In genomic region chr11:23307566-23307920, GRCm38 (mm10) we compare ENCODE assay signal across 8 mouse cellular contexts. TPM values are rescaled to one million over a fixed set of nuclear protein-coding genes. Genes with fewer than 3 reads are reported as not detected.
DNase-seq lines count a peak whose midpoint lies in the region; ATAC-seq and TF ChIP-seq lines count a peak whose summit lies in the region.

No protein-coding gene starts in this region.

- no peak for TF ChIP-seq CTCF in testis, adult 2 months (IDR thresholded peaks at IDR 0.05; ENCODE audit: control insufficient read depth, insufficient read depth, insufficient replicate concordance, low read depth, low read length)

- H3K4me1 ChIP-seq in erythroblast, embryonic 14.5 days (ENCODE audit: control insufficient read depth), result peaks cover 43% of the 10 kb centered on the region
- H3K4me1 ChIP-seq in testis, adult 2 months (ENCODE audit: control insufficient read depth, insufficient read depth, low read length), result peaks cover 2% of the 10 kb centered on the region; the same call in 1 of the 2 replicates
- H3K4me1 ChIP-seq in liver, embryonic 12.5 days, result peaks cover 46% of the 10 kb centered on the region

- no peak for TF ChIP-seq POLR2A in testis, adult 2 months (IDR thresholded peaks at IDR 0.05; ENCODE audit: control insufficient read depth, low read depth, low read length)

- no peak for DNase-seq in testis, postnatal 14 days (ENCODE audit: low spot score)
- no peak for DNase-seq in embryo, embryonic 11 days
- DNase-seq in cerebellum, postnatal 25 days, result no peak

- 2% methylated on average over 6 of the region's 6 CpGs for WGBS in liver, embryonic 12.5 days (ENCODE audit: insufficient replicate concordance)

- peak overlapping the region; percentile 95 for H3K27ac ChIP-seq in testis, adult 2 months (ENCODE audit: control insufficient read depth, insufficient read depth, low read depth, low read length)
- peak overlapping the region; percentile 99 for H3K27ac ChIP-seq in liver, embryonic 12.5 days

- ATAC-seq in erythroblast, adult 5-6 weeks (replicated peaks; ENCODE audit: low FRiP score, poor library complexity, severe bottlenecking), result no peak
- no peak for ATAC-seq in liver, embryonic 12.5 days
- ATAC-seq in inflammation-experienced regulatory T-cells, adult 6 months, result no peak

- H3K9me3 ChIP-seq in erythroblast, embryonic 14.5 days (ENCODE audit: control insufficient read depth, low read length), result no peaks in the 10 kb centered on the region
- no peaks in the 10 kb centered on the region for H3K9me3 ChIP-seq in liver, embryonic 12.5 days (replicated peaks)

- H3K4me3 ChIP-seq in erythroblast, embryonic 14.5 days (replicated peaks), result peak overlapping the region; percentile 96
- peak overlapping the region; percentile 98 for H3K4me3 ChIP-seq in testis, adult 2 months (ENCODE audit: control insufficient read depth, low read depth, low read length)
- H3K4me3 ChIP-seq in liver, embryonic 12.5 days, result peak overlapping the region; percentile 97

- peaks cover 29% of the 10 kb centered on the region for H3K36me3 ChIP-seq in erythroblast, embryonic 14.5 days (ENCODE audit: control insufficient read depth)
- no peaks in the 10 kb centered on the region for H3K36me3 ChIP-seq in testis, adult 2 months (ENCODE audit: control insufficient read depth, insufficient read depth, low read length)
- peaks cover 17% of the 10 kb centered on the region for H3K36me3 ChIP-seq in liver, embryonic 12.5 days

- H3K27me3 ChIP-seq in erythroblast, embryonic 14.5 days (ENCODE audit: control insufficient read depth), result no peaks in the 10 kb centered on the region
- H3K27me3 ChIP-seq in testis, adult 2 months (ENCODE audit: control insufficient read depth, insufficient read depth, low read length), result no peaks in the 10 kb centered on the region
- H3K27me3 ChIP-seq in liver, embryonic 12.5 days (replicated peaks), result no peaks in the 10 kb centered on the region

- peak overlapping the region; percentile 82 for H3K4me2 ChIP-seq in liver, embryonic 12.5 days

- H3K9ac ChIP-seq in liver, embryonic 12.5 days, result peak overlapping the region; percentile 98

RNA-seq across cellular contexts. Expression of gene Usp34, which starts 0.8 kb away (rescaled TPM):
- polyA plus RNA-seq in erythroblast, embryonic 14.5 days (2012), result 0.13 and 0.22 TPM in 2 replicates
- 26.5 and 35.5 TPM in 2 replicates for total RNA-seq in erythroblast, adult 5-6 weeks (2015; ENCODE audit: low replicate concordance)
- 32.8 and 38.6 TPM in 2 replicates for total RNA-seq in erythroblast, adult 5-6 weeks (2017; ENCODE audit: low replicate concordance)
- 14.9 and 23.4 TPM in 2 replicates for polyA plus RNA-seq in testis, adult 2 months (2012; rRNA removed)
- 10.7 and 14.4 TPM in 2 replicates for polyA plus RNA-seq in liver, embryonic 12.5 days (2016; fragmentation: Nextera tagmentation; extraction: Ambion mirVana)
- 10 to 100 TPM; 35.3 to 61.9 (median 48.4) TPM for polyA plus RNA-seq in inflammation-experienced regulatory T-cells, adult 6 months (2017; shearing (Covaris generic))

RNA-seq across cellular contexts. Expression of gene Xpo1, which starts 51.7 kb away (rescaled TPM):
- 0.77 and 0.97 TPM in 2 replicates for polyA plus RNA-seq in erythroblast, embryonic 14.5 days (2012)
- total RNA-seq in erythroblast, adult 5-6 weeks (2015; ENCODE audit: low replicate concordance), result 43.1 and 58.4 TPM in 2 replicates
- total RNA-seq in erythroblast, adult 5-6 weeks (2017; ENCODE audit: low replicate concordance), result 94.0 and 130 TPM in 2 replicates
- 6.8 and 9.6 TPM in 2 replicates for polyA plus RNA-seq in testis, adult 2 months (2012; rRNA removed)
- polyA plus RNA-seq in liver, embryonic 12.5 days (2016; fragmentation: Nextera tagmentation; extraction: Ambion mirVana), result 104 TPM in 2 replicates
- 10 to 100 TPM; 38.4 to 67.4 (median 52.2) TPM for polyA plus RNA-seq in inflammation-experienced regulatory T-cells, adult 6 months (2017; shearing (Covaris generic))
